Comparison of ENCODE assay signal across 16 mouse cellular contexts in the genomic region with DNA sequence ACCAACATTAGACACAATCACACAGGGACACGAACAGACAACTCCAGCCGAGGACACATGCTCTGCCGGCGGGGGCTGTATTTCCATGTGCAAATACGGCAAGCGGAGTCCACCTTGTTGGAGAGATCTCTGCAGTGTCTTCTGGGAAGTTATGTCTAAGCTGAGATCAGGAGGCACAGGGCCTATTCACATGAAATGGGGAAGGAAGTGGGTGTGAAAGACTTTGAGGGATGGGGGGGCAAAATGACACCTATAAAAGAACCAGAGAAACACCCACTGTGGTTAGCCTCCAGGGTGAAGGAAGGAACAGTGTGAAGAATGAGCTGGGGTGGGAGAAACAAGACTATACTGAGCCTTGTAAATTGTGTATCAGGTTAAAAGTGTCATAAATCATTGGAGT. TPM values are rescaled to one million over a fixed set of nuclear protein-coding genes. Genes with fewer than 3 reads are reported as not detected.
DNase-seq lines count a peak whose midpoint lies in the region; ATAC-seq and TF ChIP-seq lines count a peak whose summit lies in the region.
"Had no signal": no experiment of that assay in that cellular context is flagged by ENCODE, and none has a peak within 500 bp of the region (broad histone marks: within the 10 kb centered on the region; RNA-seq: fewer than 3 reads in every experiment).

No protein-coding gene starts in this region.

- H3K36me3 ChIP-seq in spleen, adult 2 months (ENCODE audit: control insufficient read depth, insufficient read depth, low read length), result no peaks in the 10 kb centered on the region
- H3K36me3 ChIP-seq in liver, embryonic 16.5 days (ENCODE audit: control insufficient read depth, insufficient read depth), result no peaks in the 10 kb centered on the region
- H3K36me3 ChIP-seq: hindbrain, embryonic 15.5 days; lung, embryonic 15.5 days; midbrain, embryonic 12.5 days; neural tube, embryonic 12.5 days had no signal

- H3K9me3 ChIP-seq in liver, embryonic 16.5 days (replicated peaks; ENCODE audit: control insufficient read depth, low read length), result no peaks in the 10 kb centered on the region
- H3K9me3 ChIP-seq: hindbrain, embryonic 15.5 days; lung, embryonic 15.5 days; midbrain, embryonic 12.5 days; neural tube, embryonic 12.5 days had no signal

- 0 out of 2 replicates have a peak overlapping the region, but pooled peaks have one; percentile 24 for H3K4me3 ChIP-seq in spleen, adult 2 months (ENCODE audit: extremely low read depth, insufficient read depth, insufficient read length)
- H3K4me3 ChIP-seq in bone marrow, adult 2 months (replicated peaks; ENCODE audit: control insufficient read depth, low read depth, low read length), result peak overlapping the region; percentile 39
- peak overlapping the region; percentile 2 for H3K4me3 ChIP-seq in liver, embryonic 16.5 days (ENCODE audit: low read depth, low read length)
- H3K4me3 ChIP-seq: hindbrain, embryonic 15.5 days; lung, embryonic 15.5 days; midbrain, embryonic 12.5 days; neural tube, embryonic 12.5 days had no signal

- H3K4me1 ChIP-seq in spleen, adult 2 months (ENCODE audit: control insufficient read depth, insufficient read depth, insufficient read length), result no peaks in the 10 kb centered on the region; the same call in 1 of the 2 replicates
- peaks cover 9% of the 10 kb centered on the region for H3K4me1 ChIP-seq in bone marrow, adult 2 months (ENCODE audit: control insufficient read depth, insufficient read depth, low read length)
- H3K4me1 ChIP-seq in liver, embryonic 16.5 days (ENCODE audit: control insufficient read depth, low read depth, low read length), result peaks cover 84% of the 10 kb centered on the region

- H3K27me3 ChIP-seq in spleen, adult 2 months (ENCODE audit: control insufficient read depth, insufficient read depth, low read length), result no peaks in the 10 kb centered on the region
- no peaks in the 10 kb centered on the region for H3K27me3 ChIP-seq in liver, embryonic 16.5 days (ENCODE audit: control insufficient read depth, insufficient read depth, low read depth, low read length)
- H3K27me3 ChIP-seq: hindbrain, embryonic 15.5 days; lung, embryonic 15.5 days; neural tube, embryonic 12.5 days had no signal

- 20% methylated on average over 6 of the region's 6 CpGs for WGBS in spleen, adult 2 months
- 7% methylated on average over 6 of the region's 6 CpGs for WGBS in bone marrow, adult 2 months
- WGBS in liver, embryonic 16.5 days (ENCODE audit: insufficient replicate concordance), result 24% methylated on average over 6 of the region's 6 CpGs

- TF ChIP-seq CTCF in spleen, adult 2 months (IDR thresholded peaks at IDR 0.05; ENCODE audit: extremely low read depth, insufficient read depth, insufficient read length, insufficient replicate concordance), result no peak
- no peak for TF ChIP-seq CTCF in bone marrow, adult 2 months (IDR thresholded peaks at IDR 0.05; ENCODE audit: control insufficient read depth, insufficient read depth, low read length)

- TF ChIP-seq POLR2A in spleen, adult 2 months (IDR thresholded peaks at IDR 0.05; ENCODE audit: low read depth, low read length), result no peak
- no peak for TF ChIP-seq POLR2A in bone marrow, adult 2 months (IDR thresholded peaks at IDR 0.05; ENCODE audit: borderline replicate concordance, control insufficient read depth, low read depth, low read length)

- H3K4me2 ChIP-seq in liver, embryonic 16.5 days (ENCODE audit: low read depth, low read length), result peak overlapping the region; percentile 46
- H3K4me2 ChIP-seq: hindbrain, embryonic 15.5 days; lung, embryonic 15.5 days; midbrain, embryonic 12.5 days; neural tube, embryonic 12.5 days had no signal

- no peak for ATAC-seq in liver, embryonic 16.5 days (ENCODE audit: low read depth)
- ATAC-seq: forebrain, embryonic 16.5 days had no signal

- peak in 1 of 2 experiments; percentile 15 for DNase-seq in spleen, adult 2 months (ENCODE audit: low read depth in 1 of 2, low spot score in 2 of 2)
- no peak for DNase-seq in spleen, adult 12 weeks (ENCODE audit: low spot score)
- DNase-seq in thymus, postnatal 25 days, result peak; percentile 24
- no peak for DNase-seq in kidney, adult 11 months
- DNase-seq in heart, postnatal 14 days, result no peak
- DNase-seq: cerebellum, postnatal 36 days; gastrocnemius, postnatal 10 days; retina, postnatal 1 day had no signal

- intact Hi-C loops in heart, postnatal 14 days (cut with DNase I), result no loop called here

- peak overlapping the region; percentile 33; the same call in 1 of the 2 replicates for H3K27ac ChIP-seq in spleen, adult 2 months (ENCODE audit: insufficient read depth, low read length)
- peak overlapping the region; percentile 74 for H3K27ac ChIP-seq in bone marrow, adult 2 months (ENCODE audit: control insufficient read depth, insufficient read depth, low read depth, low read length, poor library complexity)
- peak overlapping the region; percentile 92 for H3K27ac ChIP-seq in liver, embryonic 16.5 days (ENCODE audit: low read length)
- H3K27ac ChIP-seq: hindbrain, embryonic 15.5 days; kidney, postnatal 0 days; lung, embryonic 15.5 days; midbrain, embryonic 12.5 days; neural tube, embryonic 12.5 days had no signal

- H3K9ac ChIP-seq in liver, embryonic 16.5 days (ENCODE audit: low read depth, low read length), result peak overlapping the region; percentile 61
- H3K9ac ChIP-seq: hindbrain, embryonic 15.5 days; lung, embryonic 15.5 days; midbrain, embryonic 12.5 days; neural tube, embryonic 12.5 days had no signal

RNA-seq across cellular contexts. Expression of a gene that starts 3.4 kb away (rescaled TPM):
- 2.2 and 2.4 TPM in 2 replicates for polyA plus RNA-seq in spleen, adult 2 months (2012; rRNA removed)
- 14.1 and 17.7 TPM in 2 replicates for polyA plus RNA-seq in bone marrow, adult 2 months (2011; ENCODE audit: insufficient read depth, insufficient read length, low replicate concordance, missing spikeins)
- 7.5 and 9.0 TPM in 2 replicates for polyA plus RNA-seq in liver, embryonic 16.5 days (2015; fragmentation: Nextera tagmentation; extraction: Ambion mirVana)
- under 1 TPM; 0.73 to 0.84 TPM for total RNA-seq in heart, postnatal 14 days (2021)

RNA-seq across cellular contexts. Expression of a gene that starts 50.5 kb away (rescaled TPM):
- polyA plus RNA-seq in spleen, adult 2 months (2012; rRNA removed), result 0.56 and 0.61 TPM in 2 replicates
- 1.5 and 1.9 TPM in 2 replicates for polyA plus RNA-seq in bone marrow, adult 2 months (2011; ENCODE audit: insufficient read depth, insufficient read length, low replicate concordance, missing spikeins)
- 1.1 and 1.6 TPM in 2 replicates for polyA plus RNA-seq in liver, embryonic 16.5 days (2015; fragmentation: Nextera tagmentation; extraction: Ambion mirVana)
- total RNA-seq in heart, postnatal 14 days (2021), result 10 to 100 TPM; 13.3 to 19.9 TPM

Comparison
In these comparisons a context has a peak if more than half of its experiments do, and no peak if none do; other contexts are left out.
1. H3K27ac ChIP-seq: peak in every context shown above with its lines; median percentile 92 in liver, embryonic 16.5 days; 74 in bone marrow, adult 2 months; 33 in spleen, adult 2 months.